Mouse (Mus musculus) ES-E14 (cell line): Measurements from ENCODE around the gene Cln6. TPM values are rescaled to one million over a fixed set of nuclear protein-coding genes. Genes with fewer than 3 reads are reported as not detected.
"Not testable (repeated sequence)": the region's sequence is repeated elsewhere in the genome, so short reads cannot be mapped to it uniquely, and the experiment has no call there.

Experiments used
- DNase-seq: peaks from one replicate; pipeline ENCODE4 v3.0.0-alpha.2; 2013; ENCODE audit warnings: low read depth, low spot score
- H3K27ac ChIP-seq: 2 replicates; pipeline ENCODE4 v1.5.1; 2012; ENCODE audit warnings: low read depth, mild to moderate bottlenecking, low read length, moderate library complexity, mixed read lengths; ENCODE audit not compliant: poor library complexity, insufficient read depth, severe bottlenecking
- H3K36me3 ChIP-seq: 2 replicates; pipeline ENCODE4 v1.6.1; 2012; ENCODE audit warnings: mild to moderate bottlenecking, low read length, moderate library complexity, mixed read lengths; ENCODE audit not compliant: control insufficient read depth, poor library complexity, insufficient read depth, severe bottlenecking
- H3K4me1 ChIP-seq, 2 experiments: fragments of 150-350 bp in 1 of 2; sonication (generic) in 1 of 2; 2 replicates each; pipeline ENCODE4 v1.6.1; 2012; ENCODE audit warnings: low read length in 2 of 2, mild to moderate bottlenecking in 1 of 2, mixed read lengths in 1 of 2; ENCODE audit not compliant: control insufficient read depth in 2 of 2, insufficient read depth in 2 of 2, poor library complexity in 1 of 2
- H3K4me3 ChIP-seq, 2 experiments: fragments of 150-350 bp in 1 of 2; sonication (generic) in 1 of 2; 2 replicates each; pipeline ENCODE4 v1.5.1; 2012; ENCODE audit warnings: low read length in 2 of 2, low read depth in 1 of 2, mild to moderate bottlenecking in 1 of 2, mixed read lengths in 1 of 2; ENCODE audit not compliant: insufficient read depth in 1 of 2, poor library complexity in 1 of 2, severe bottlenecking in 1 of 2
- H3K9ac ChIP-seq: 2 replicates; pipeline ENCODE4 v1.6.1; 2012; ENCODE audit warnings: low read depth, mild to moderate bottlenecking, low read length, mixed read lengths; ENCODE audit not compliant: poor library complexity, insufficient read depth, severe bottlenecking
- H3K9me3 ChIP-seq: fragments of 150-350 bp; sonication (generic); 2 replicates; pipeline ENCODE4 v1.6.1; 2012; ENCODE audit warnings: low read depth, mild to moderate bottlenecking, low read length; ENCODE audit not compliant: control insufficient read depth, insufficient read depth
- CHD2 ChIP-seq: IDR thresholded peaks from 2 replicates; pipeline ENCODE4 v1.6.1; 2014; ENCODE audit warnings: mild to moderate bottlenecking, low read depth, low read length, inconsistent platforms
- HCFC1 ChIP-seq: IDR thresholded peaks from 2 replicates; pipeline ENCODE4 v1.6.1; 2012; ENCODE audit warnings: low read length, inconsistent platforms, borderline replicate concordance; ENCODE audit not compliant: insufficient read depth
- MAFK ChIP-seq: IDR thresholded peaks from 2 replicates; pipeline ENCODE4 v1.6.1; 2014; ENCODE audit warnings: mild to moderate bottlenecking, low read depth, low read length, inconsistent platforms; ENCODE audit not compliant: insufficient read depth
- ZC3H11A ChIP-seq: IDR thresholded peaks from 2 replicates; pipeline ENCODE4 v1.6.1; 2012; ENCODE audit warnings: low read depth, mild to moderate bottlenecking, inconsistent platforms, low read length, borderline replicate concordance
- ZNF384 ChIP-seq: IDR thresholded peaks from 2 replicates; pipeline ENCODE4 v1.6.1; 2012; ENCODE audit warnings: low read depth, low read length, inconsistent platforms
- in situ Hi-C, 2 experiments: fragments of 600-800 bp; cut with MboI; formaldehyde crosslinking; loops; one replicate each; pipeline ENCODE4 v1.15.1; 2025; ENCODE audit warnings: low sequenced_read_pairs in 2 of 2, inconsistent platforms in 1 of 2; ENCODE audit not compliant: unreplicated experiment in 2 of 2
- total RNA-seq: library from RNA; depleted of rRNA; stranded (reverse); fragments of 300-350 nt; gene quantifications from 2 replicates; pipeline ENCODE4 v1.2.3, GENCODE M21; 2012

The Cln6 gene
- total RNA-seq, 1 experiment: 19.4 TPM

GRCm38 (mm10) chr9:62854483-62854882 is 15.9 kb downstream of the Cln6 start:
- DNase-seq: no peak
- H3K4me3 ChIP-seq: no peak overlapping the region
- H3K27ac ChIP-seq: no peak overlapping the region
- H3K36me3 ChIP-seq: peaks cover 4% of the 10 kb centered on the region; the same call in 1 of the 2 replicates
- TF ChIP-seq ZC3H11A: no peak
- in situ Hi-C loops: no loop called here
- no peaks in the 10 kb centered on the region for H3K9me3 ChIP-seq
- peaks cover 6 to 9% of the 10 kb centered on the region in 2 experiments; a peak in 3 of 4 replicates for H3K4me1 ChIP-seq
- H3K9ac ChIP-seq: no peak overlapping the region

GRCm38 (mm10) chr9:62857216-62857615 is 18.6 kb downstream of the Cln6 start:
- H3K4me1 ChIP-seq: peaks cover 5 to 6% of the 10 kb centered on the region in 2 experiments; a peak in 3 of 4 replicates
- H3K36me3 ChIP-seq: no peaks in the 10 kb centered on the region
- no peak for DNase-seq
- H3K4me3 ChIP-seq: no peak overlapping the region
- no peaks in the 10 kb centered on the region for H3K9me3 ChIP-seq
- H3K27ac ChIP-seq: no peak overlapping the region
- no peak overlapping the region for H3K9ac ChIP-seq
- in situ Hi-C loops: no loop called here
- TF ChIP-seq HCFC1 (no peak), ZC3H11A (no peak), MAFK (no peak), ZNF384 (no peak), CHD2 (no peak)

- no peaks in the 10 kb centered on the region for H3K9me3 ChIP-seq
- no peaks in the 10 kb centered on the region for H3K36me3 ChIP-seq
- in situ Hi-C loops: no loop called here
- H3K4me3 ChIP-seq: no peak within 1 kb of the TSS
- H3K4me1 ChIP-seq: peaks cover 5 to 6% of the 10 kb centered on the region in 2 experiments; a peak in 3 of 4 replicates
- TF ChIP-seq ZC3H11A (no peak), MAFK (no peak), HCFC1 (no peak), ZNF384 (no peak), CHD2 (no peak)
- no peak within 1 kb of the TSS for H3K27ac ChIP-seq
- no peak within 1 kb of the TSS for H3K9ac ChIP-seq
- no peak for DNase-seq
Measured at GRCm38 (mm10) chr9:62857719-62858261, 19.2 kb downstream of the Cln6 start, which contains the start of gene Calml4. Gene Calml4, plus strand, starts transcription at chr9:62858080.

GRCm38 (mm10) chr9:62858266-62859019 is 19.9 kb downstream of the Cln6 start:
- no peak for DNase-seq
- in situ Hi-C loops: no loop called here
- Histone ChIP-seq H3K4me1 (peaks cover 5 to 6% of the 10 kb centered on the region in 2 experiments; a peak in 3 of 4 replicates), H3K9ac (no peak overlapping the region), H3K4me3 (no peak overlapping the region), H3K9me3 (no peaks in the 10 kb centered on the region), H3K27ac (no peak overlapping the region), H3K36me3 (no peaks in the 10 kb centered on the region)
- TF ChIP-seq CHD2: no peak
- no peak for TF ChIP-seq ZC3H11A
- TF ChIP-seq ZNF384: no peak
- TF ChIP-seq HCFC1: no peak
- no peak for TF ChIP-seq MAFK

GRCm38 (mm10) chr9:62860102-62860501 is 21.5 kb downstream of the Cln6 start:
- H3K36me3 ChIP-seq, H3K9me3 ChIP-seq, DNase-seq, H3K9ac ChIP-seq, in situ Hi-C loops, H3K4me1 ChIP-seq, H3K27ac ChIP-seq, H3K4me3 ChIP-seq: not testable (repeated sequence)
